Mouse (Mus musculus): ENCODE results near the gene Bpi.

- peak; percentile 98 for TF ChIP-seq CTCF (conservative IDR thresholded peaks at IDR 0.05; ENCODE audit: insufficient read depth, insufficient read length, low read depth, low read length)
- no peak for TF ChIP-seq POLR2A (IDR thresholded peaks at IDR 0.05; ENCODE audit: low read depth, low read length)
Measured at GRCm38 (mm10) chr2:158284571-158284970, 26.7 kb downstream of the Bpi start.

Data from kidney, adult 2 months (tissue).